Mouse (Mus musculus) heart, adult 18-20 months (tissue): ENCODE measurements around the gene Olfr1406. TPM values are rescaled to one million over a fixed set of nuclear protein-coding genes. Genes with fewer than 3 reads are reported as not detected.
"Not testable (repeated sequence)": the region's sequence is repeated elsewhere in the genome, so short reads cannot be mapped to it uniquely, and the experiment has no call there.

Experiments
- DNase-seq, 2 experiments: peaks; one replicate each; pipeline ENCODE4 v3.0.0; 2021 to 2022; ENCODE audit warnings: mixed read lengths in 1 of 2
- long read RNA-seq, 2 experiments: library from polyadenylated mRNA; stranded (forward); transcript quantifications; one replicate each; pipeline ENCODE4 v2.0.0; 2021
- total RNA-seq, 2 experiments: library from RNA; stranded (reverse); gene quantifications; 2 replicates each; pipeline ENCODE4 v1.2.3; 2021

Olfr1406 gene
- not detected for total RNA-seq
- long read RNA-seq, experiment 1, result 0 reads
- long read RNA-seq, experiment 2, result 0 reads

DNA sequence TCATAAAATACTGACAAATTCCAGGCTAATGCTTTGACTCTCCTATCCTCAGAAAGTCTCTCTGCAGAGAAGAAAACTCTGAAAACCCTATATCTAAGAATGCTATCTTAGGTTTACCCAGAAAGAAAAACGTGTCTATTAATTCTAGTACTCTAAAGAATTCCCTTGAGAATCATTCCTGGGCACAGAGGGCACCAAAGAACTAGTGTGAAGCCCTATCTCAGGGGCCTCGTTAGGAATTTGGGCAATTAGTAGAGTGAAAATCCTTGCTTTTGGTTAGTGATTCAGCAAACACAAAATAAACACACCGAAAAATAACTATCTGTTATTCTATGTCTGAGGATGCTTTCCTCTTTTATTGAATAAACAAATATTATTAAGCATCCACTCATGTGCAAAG is at the start of gene Olfr1406:
Gene Olfr1406 (minus strand): TSS at position 101 of the 400 bp plus-strand sequence.
- no peak for DNase-seq

DNA sequence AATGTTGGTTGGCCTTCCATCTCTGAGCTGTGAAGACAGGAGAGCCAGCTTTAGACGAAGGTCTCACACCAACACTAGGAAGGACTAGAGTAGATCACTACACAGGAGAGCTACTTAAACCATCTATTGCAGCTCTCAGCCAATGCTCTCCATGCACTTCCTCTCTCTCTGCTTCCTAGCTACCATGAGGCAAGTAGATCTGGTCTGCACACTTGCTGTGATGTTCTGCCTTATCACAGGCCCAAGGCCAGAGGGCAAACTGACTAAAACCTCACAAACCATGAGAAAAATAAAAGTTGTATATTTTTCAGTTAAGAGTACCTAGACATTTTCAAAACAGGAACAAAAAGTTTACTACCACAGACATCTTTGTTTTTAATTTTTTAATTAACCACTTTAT is 46.6 kb upstream of the Olfr1406 start:
- DNase-seq, result not testable (repeated sequence)

DNA sequence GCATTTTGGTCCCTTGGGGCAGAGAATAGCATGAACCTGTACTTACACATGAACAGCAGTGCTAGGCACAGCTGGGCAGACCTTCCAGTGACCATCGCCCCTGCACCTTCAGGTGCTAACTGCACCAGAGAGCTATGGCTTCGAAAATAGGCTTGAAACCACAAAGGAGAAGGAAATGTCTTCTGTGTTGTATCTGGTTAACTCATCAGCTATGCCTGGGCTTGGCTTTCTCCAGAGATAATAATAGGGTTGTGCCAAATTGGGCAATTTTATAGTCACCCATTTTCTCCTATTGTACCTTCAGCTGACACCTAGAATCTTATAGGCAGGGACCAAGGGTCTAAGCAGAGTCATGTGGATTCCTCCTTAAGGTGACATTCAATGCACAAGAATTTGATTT is 36.6 kb upstream of the Olfr1406 start, which contains the start of gene Fcer1a:
Gene Fcer1a (minus strand): TSS at position 134 of the 400 bp plus-strand sequence.
- DNase-seq, result no peak

DNA sequence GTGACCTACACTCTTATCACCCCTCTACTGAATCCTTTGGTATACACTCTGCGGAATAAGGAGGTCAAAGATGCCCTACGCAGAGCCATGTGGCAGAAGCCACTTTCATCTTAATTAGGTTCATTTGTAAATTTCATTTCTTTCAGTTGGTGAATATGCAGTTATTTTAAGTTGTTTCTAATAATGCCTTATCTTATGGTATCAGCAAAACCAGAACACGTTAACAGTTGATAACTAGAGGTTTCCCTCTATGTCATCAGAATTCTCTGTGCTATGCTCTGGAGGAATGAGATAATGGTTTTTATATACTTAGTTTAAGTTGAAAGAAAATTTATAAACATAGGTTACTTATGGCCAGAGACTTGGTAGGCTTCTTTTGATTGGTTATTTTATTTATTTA is 26.0 kb upstream of the Olfr1406 start:
- DNase-seq, result no peak

DNA sequence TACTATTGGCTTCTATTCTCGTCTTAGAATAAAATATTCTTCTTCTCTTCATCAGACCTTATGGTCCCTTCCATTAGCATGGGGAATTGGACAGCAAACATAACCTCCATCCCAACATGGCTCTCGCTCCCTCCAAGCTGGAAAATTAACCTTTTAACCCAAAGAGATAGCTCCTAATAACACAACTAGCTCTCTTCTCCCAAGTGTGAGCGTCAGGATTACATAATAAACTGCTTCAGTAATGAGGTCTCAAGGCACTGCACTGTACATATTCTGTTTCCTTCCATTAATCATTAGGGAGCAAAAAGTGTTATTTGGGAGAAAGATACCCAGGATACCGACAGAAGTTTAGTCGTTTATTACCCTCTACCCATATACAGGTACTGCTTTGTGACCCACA is 21.7 kb upstream of the Olfr1406 start, which contains the start of gene Olfr1404:
Gene Olfr1404 (plus strand): TSS at position 301 of the 400 bp plus-strand sequence.
- DNase-seq, result no peak

DNA sequence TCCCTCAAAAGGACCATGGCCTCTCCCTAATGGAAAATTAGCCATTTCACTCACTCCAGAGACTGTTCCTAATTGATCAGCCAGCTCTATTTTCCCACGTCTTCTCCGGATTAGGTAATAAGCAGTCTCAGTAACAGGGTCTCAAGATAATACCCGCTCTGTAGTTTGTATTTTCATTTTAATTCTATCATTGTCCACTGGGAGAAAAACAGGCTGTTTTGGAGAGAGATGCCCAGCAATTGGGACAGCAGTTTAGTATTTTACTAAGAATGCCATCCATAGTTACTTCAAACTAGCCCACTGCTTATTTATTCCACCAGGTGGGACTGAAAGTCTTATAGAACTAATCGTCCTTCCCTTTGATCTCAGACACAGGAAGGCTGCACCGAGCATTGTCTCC is 7.1 kb upstream of the Olfr1406 start, which contains the start of gene Olfr218:
Gene Olfr218 (plus strand): TSS at position 301 of the 400 bp plus-strand sequence.
- no peak for DNase-seq

DNA sequence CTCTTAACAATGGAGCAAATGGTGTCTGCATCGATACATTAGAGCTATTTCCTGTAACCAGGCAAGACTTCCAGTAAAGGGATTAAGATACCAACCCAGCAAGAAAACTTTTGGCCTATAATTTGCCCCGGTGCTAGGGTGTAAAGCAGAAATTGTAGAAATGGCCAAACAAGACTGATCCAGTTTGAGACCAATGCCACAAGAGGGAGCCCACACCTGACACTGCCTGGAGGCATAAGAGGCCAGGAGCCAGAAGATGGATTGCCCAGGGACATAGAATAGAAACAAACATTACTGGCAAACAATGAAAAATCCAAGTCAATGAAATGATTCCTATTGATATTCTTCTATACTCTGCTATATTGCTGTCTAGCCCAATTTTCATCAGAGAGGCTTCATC is 5.9 kb upstream of the Olfr1406 start:
- DNase-seq, result no peak

DNA sequence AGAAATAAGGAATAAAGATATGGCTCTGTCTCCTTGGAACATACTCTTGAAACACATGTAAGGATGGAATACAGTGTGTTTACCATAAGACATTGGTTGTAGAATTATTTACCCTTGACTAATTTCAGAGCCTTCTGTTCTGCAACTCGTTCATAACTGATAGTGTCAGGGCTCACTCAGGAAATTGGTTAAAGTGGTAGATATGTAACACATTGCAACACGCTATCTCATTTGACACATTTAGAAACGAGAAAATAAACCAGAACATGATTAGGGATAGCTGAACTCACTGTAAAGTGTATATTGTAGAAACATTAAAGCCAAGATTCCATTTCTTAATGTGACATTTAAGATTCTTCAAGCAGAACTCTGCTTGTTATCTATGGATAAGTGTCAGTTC is 1.6 kb upstream of the Olfr1406 start:
- no peak for DNase-seq

DNA sequence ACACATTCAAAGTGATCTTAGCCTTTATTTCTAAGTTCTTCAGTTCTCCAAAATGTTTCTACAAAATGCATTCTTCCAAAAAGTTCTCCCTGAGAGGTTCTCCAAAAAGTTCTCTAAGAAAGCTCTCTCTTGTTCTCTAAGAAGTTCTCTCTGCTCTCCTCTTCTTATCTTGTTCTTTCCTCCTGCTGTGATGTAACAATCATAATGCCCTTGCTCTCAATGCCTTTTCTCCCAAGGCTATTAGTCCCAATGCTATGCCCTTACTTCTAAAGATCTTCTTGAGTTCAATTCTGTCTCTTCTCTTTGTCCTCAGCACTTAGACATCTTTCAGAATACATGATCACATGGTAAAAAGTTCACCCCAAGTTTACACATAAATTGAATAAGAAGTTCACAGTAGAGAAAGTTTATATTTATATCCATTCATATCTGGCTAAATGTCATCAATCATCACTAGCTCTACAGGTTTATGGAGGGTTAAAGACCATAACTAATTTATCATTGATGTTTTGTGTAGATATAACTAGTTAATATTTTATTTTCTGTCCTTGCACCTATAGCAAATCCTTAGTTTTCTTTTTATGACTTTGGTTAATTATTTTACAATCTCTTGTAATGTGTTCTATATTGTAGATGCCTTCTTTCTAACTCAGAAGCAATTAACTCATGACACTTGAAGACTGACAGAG is 16.1 kb downstream of the Olfr1406 start:
- no peak for DNase-seq

DNA sequence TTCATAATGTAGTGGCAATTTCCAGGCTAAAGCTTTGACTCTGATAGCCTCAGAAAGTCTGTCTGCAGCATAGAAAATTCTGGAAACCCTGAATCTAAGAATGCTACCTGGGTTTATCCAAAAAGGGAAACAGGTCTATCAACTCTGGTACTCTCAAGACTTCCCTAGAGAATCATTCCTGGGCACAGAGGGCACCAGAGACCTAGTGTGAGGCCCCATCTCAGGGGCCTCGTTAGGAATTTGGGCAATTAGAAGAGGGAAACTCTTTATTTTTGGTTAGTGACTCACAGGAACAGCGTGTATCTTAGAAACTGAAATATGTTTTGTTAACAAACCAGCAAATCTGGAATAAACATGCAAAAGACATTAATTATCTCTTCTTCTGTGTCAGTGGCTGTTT is 53.2 kb downstream of the Olfr1406 start, which contains the start of gene Olfr1408:
Gene Olfr1408 (minus strand): TSS at position 101 of the 400 bp plus-strand sequence.
- no peak for DNase-seq

Other genes with a start within 250 kb of the Olfr1406 start
- not detected for gene Olfr16, start 240.2 kb downstream of the Olfr1406 start, total RNA-seq
- gene Olfr1408, start 53.3 kb downstream of the Olfr1406 start, total RNA-seq, result not detected
- gene Olfr218, start 7.2 kb upstream of the Olfr1406 start, total RNA-seq, result not detected
- gene Olfr1404, start 21.8 kb upstream of the Olfr1406 start, total RNA-seq, result not detected
- not detected for gene Fcer1a, start 36.6 kb upstream of the Olfr1406 start, total RNA-seq
- gene Olfr418, start 75.4 kb upstream of the Olfr1406 start, total RNA-seq, result not detected
- not detected for gene Mptx2, start 87.1 kb upstream of the Olfr1406 start, total RNA-seq
- gene Ackr1, start 143.1 kb upstream of the Olfr1406 start, total RNA-seq, result 1 to 10 TPM in 1 of 2 experiments, under 1 TPM in 1; 0.30 to 1.0 TPM
- 1 to 10 TPM; 1.2 to 1.6 TPM for gene Aim2, start 160.2 kb upstream of the Olfr1406 start, total RNA-seq
- gene Cadm3, start 177.1 kb upstream of the Olfr1406 start, total RNA-seq, result 1 to 10 TPM; 2.1 to 2.3 TPM